Mouse (Mus musculus) midbrain, postnatal 0 days (tissue): Measurements from ENCODE around the gene Traf3ip3. TPM values are rescaled to one million over a fixed set of nuclear protein-coding genes. Genes with fewer than 3 reads are reported as not detected.

Source experiments
- ATAC-seq: fragments of 200-750 bp; cut with Nextera tagmentation; 2 replicates; pipeline ENCODE4 v1.8.0; 2017; ENCODE audit warnings: moderate number of reproducible peaks, mild to moderate bottlenecking, moderate TSS enrichment, moderate library complexity; ENCODE audit not compliant: low FRiP score
- DNase-seq: peaks from one replicate; pipeline ENCODE4 v3.0.0-alpha.2; 2015; ENCODE audit warnings: low spot score
- H3K27ac ChIP-seq: fragments of 300-500 bp; sonication (generic); 2 replicates; pipeline ENCODE4 v1.5.1; 2014; ENCODE audit warnings: low read depth, mild to moderate bottlenecking, low read length, mixed read lengths
- H3K27me3 ChIP-seq: fragments of 300-500 bp; sonication (generic); 2 replicates; pipeline ENCODE4 v1.6.1; 2014; ENCODE audit warnings: low read length, control low read depth, mixed read lengths; ENCODE audit not compliant: insufficient read depth
- H3K36me3 ChIP-seq: fragments of 300-500 bp; sonication (generic); 2 replicates; pipeline ENCODE4 v1.6.1; 2014; ENCODE audit warnings: low read length, control low read depth, mixed read lengths; ENCODE audit not compliant: insufficient read depth
- H3K4me1 ChIP-seq: fragments of 300-500 bp; sonication (generic); 2 replicates; pipeline ENCODE4 v1.6.1; 2014; ENCODE audit warnings: mild to moderate bottlenecking, control low read depth, antibody characterized with exemption, low read length, mixed read lengths; ENCODE audit not compliant: insufficient read depth
- H3K4me2 ChIP-seq: fragments of 300-500 bp; sonication (generic); 2 replicates; pipeline ENCODE4 v1.6.1; 2014; ENCODE audit warnings: low read depth, mild to moderate bottlenecking, low read length, mixed read lengths; ENCODE audit not compliant: poor library complexity, severe bottlenecking
- H3K4me3 ChIP-seq: fragments of 300-500 bp; sonication (generic); 2 replicates; pipeline ENCODE4 v1.5.1; 2014; ENCODE audit warnings: low read depth, mild to moderate bottlenecking, low read length, moderate library complexity
- H3K9ac ChIP-seq: fragments of 300-500 bp; sonication (generic); replicated peaks from 2 replicates; pipeline ENCODE4 v1.6.1; 2014; ENCODE audit warnings: mild to moderate bottlenecking, low read length, moderate library complexity, mixed read lengths; ENCODE audit not compliant: poor library complexity, severe bottlenecking
- H3K9me3 ChIP-seq: fragments of 300-500 bp; sonication (generic); 2 replicates; pipeline ENCODE4 v1.6.1; 2016; ENCODE audit warnings: low read length, control low read depth
- CTCF ChIP-seq: IDR thresholded peaks from 2 replicates; pipeline ENCODE4 v1.5.1; 2016; ENCODE audit warnings: antibody characterized with exemption, mild to moderate bottlenecking
- WGBS: fragments of 180-500 bp; shearing (Covaris S2); extraction: QIAGEN DNeasy Blood & Tissue Kit; methylation state at CpG from one replicate; pipeline ENCODE4 v1.1.7; 2014; 5-methylcytosine and 5-hydroxymethylcytosine counted together
- polyA plus RNA-seq: library from polyadenylated mRNA; unstranded; fragments of >200 nt; fragmentation: Nextera tagmentation; extraction: Ambion mirVana; gene quantifications from 2 replicates; pipeline ENCODE4 v1.2.1, GENCODE M21; 2015
- total RNA-seq: library from RNA; depleted of rRNA; stranded (reverse); fragments of >200 nt; gene quantifications from 2 replicates; pipeline ENCODE4 v1.2.3, GENCODE M21; 2014

Gene Traf3ip3
- total and polyA plus RNA-seq, 2 experiments from 2014 or later: 1.9 to 2.4 TPM

- Histone ChIP-seq H3K27me3 (no peaks in the 10 kb centered on the region), H3K4me1 (no peaks in the 10 kb centered on the region), H3K36me3 (no peaks in the 10 kb centered on the region), H3K4me2 (no peak overlapping the region), H3K9ac (no peak overlapping the region), H3K4me3 (no peak overlapping the region), H3K27ac (no peak overlapping the region), H3K9me3 (no peaks in the 10 kb centered on the region)
- DNase-seq (peak; percentile 24), ATAC-seq (no peak)
- no peak for TF ChIP-seq CTCF
- WGBS: 85% methylated on average over 3 of the region's 3 CpGs
Measured at GRCm38 (mm10) chr1:193194416-193195140, 6.9 kb downstream of the Traf3ip3 start.

- H3K9me3 ChIP-seq: no peaks in the 10 kb centered on the region
- no peaks in the 10 kb centered on the region for H3K4me1 ChIP-seq
- H3K27me3 ChIP-seq: no peaks in the 10 kb centered on the region
- H3K9ac ChIP-seq: no peak overlapping the region
- H3K4me2 ChIP-seq: no peak overlapping the region
- no peak overlapping the region for H3K27ac ChIP-seq
- DNase-seq (no peak), ATAC-seq (no peak)
- WGBS: 87% methylated on average over 7 of the region's 7 CpGs
- no peak overlapping the region for H3K4me3 ChIP-seq
- H3K36me3 ChIP-seq: no peaks in the 10 kb centered on the region
- TF ChIP-seq CTCF: no peak
Measured at GRCm38 (mm10) chr1:193191675-193192283, 9.7 kb downstream of the Traf3ip3 start.

GRCm38 (mm10) chr1:193189771-193190170 lies 11.7 kb downstream of the Traf3ip3 start:
- H3K4me2 ChIP-seq: no peak overlapping the region
- ATAC-seq (no peak), DNase-seq (no peak)
- 0 out of 2 replicates have a peak overlapping the region, but pooled peaks have one; percentile 9 for H3K27ac ChIP-seq
- no peak overlapping the region for H3K9ac ChIP-seq
- H3K36me3 ChIP-seq: no peaks in the 10 kb centered on the region
- H3K4me3 ChIP-seq: no peak overlapping the region
- WGBS: 56% methylated on average over 3 of the region's 3 CpGs
- TF ChIP-seq CTCF: no peak
- H3K9me3 ChIP-seq: no peaks in the 10 kb centered on the region
- H3K27me3 ChIP-seq: no peaks in the 10 kb centered on the region
- no peaks in the 10 kb centered on the region for H3K4me1 ChIP-seq

DNA sequence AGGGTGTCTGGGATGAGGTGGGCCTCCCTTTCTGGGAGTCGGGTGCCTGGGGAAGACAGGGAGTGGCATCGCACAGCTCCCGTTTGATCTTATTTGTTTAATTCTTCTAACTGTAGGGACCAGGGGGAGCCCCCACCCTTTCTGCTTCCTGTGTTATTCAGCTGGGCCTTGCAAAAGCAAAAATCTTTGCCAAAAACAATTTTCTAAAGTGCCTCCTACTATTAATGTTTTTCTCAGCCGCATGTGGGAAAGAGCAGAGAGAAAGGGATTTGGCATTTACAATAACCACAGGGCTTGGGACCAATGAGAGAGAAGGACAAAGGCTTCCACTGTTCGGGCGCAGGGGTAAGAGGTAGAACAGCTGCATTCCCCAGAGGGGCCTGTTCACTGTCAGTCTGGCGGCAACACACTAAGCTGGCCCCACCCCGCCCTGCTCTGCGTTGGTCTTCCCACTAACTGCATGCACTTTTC lies 12.3 kb downstream of the Traf3ip3 start:
- TF ChIP-seq CTCF: no peak
- 0 out of 2 replicates have a peak overlapping the region, but pooled peaks have one; percentile 9 for H3K27ac ChIP-seq
- ATAC-seq: no peak
- no peaks in the 10 kb centered on the region for H3K9me3 ChIP-seq
- H3K4me2 ChIP-seq: no peak overlapping the region
- no peaks in the 10 kb centered on the region for H3K27me3 ChIP-seq
- DNase-seq: peak; percentile 55
- 14% methylated on average over 9 of the region's 9 CpGs for WGBS
- no peaks in the 10 kb centered on the region for H3K36me3 ChIP-seq
- no peak overlapping the region for H3K9ac ChIP-seq
- H3K4me3 ChIP-seq: no peak overlapping the region
- no peaks in the 10 kb centered on the region for H3K4me1 ChIP-seq

- no peak for DNase-seq
- no peaks in the 10 kb centered on the region for H3K4me1 ChIP-seq
- H3K27ac ChIP-seq: no peak overlapping the region
- no peak overlapping the region for H3K4me2 ChIP-seq
- no peak overlapping the region for H3K4me3 ChIP-seq
- no peak for TF ChIP-seq CTCF
- no peaks in the 10 kb centered on the region for H3K9me3 ChIP-seq
- H3K27me3 ChIP-seq: no peaks in the 10 kb centered on the region
- WGBS: 91% methylated on average over 6 of the region's 6 CpGs
- no peak for ATAC-seq
- no peak overlapping the region for H3K9ac ChIP-seq
- H3K36me3 ChIP-seq: no peaks in the 10 kb centered on the region
Measured at GRCm38 (mm10) chr1:193188257-193188656, 13.2 kb downstream of the Traf3ip3 start.

- 84% methylated on average over 3 of the region's 3 CpGs for WGBS
- Histone ChIP-seq H3K4me2 (no peak overlapping the region), H3K36me3 (no peaks in the 10 kb centered on the region), H3K9me3 (no peaks in the 10 kb centered on the region), H3K9ac (no peak overlapping the region), H3K27me3 (no peaks in the 10 kb centered on the region), H3K4me3 (no peak overlapping the region), H3K27ac (no peak overlapping the region), H3K4me1 (no peaks in the 10 kb centered on the region)
- TF ChIP-seq CTCF: no peak
- DNase-seq: no peak
- ATAC-seq: no peak
Measured at GRCm38 (mm10) chr1:193181104-193181503, 20.4 kb downstream of the Traf3ip3 start.
